Mouse (Mus musculus) CH12.LX (cell line): Measurements from ENCODE around the gene Wdr63. TPM values are rescaled to one million over a fixed set of nuclear protein-coding genes. Genes with fewer than 3 reads are reported as not detected.

Source experiments
- DNase-seq: peaks from one replicate; pipeline ENCODE4 v3.0.0-alpha.2; 2013; ENCODE audit errors: extremely low read depth
- H3K27ac ChIP-seq: 2 replicates; pipeline ENCODE4 v1.5.1; 2012; ENCODE audit warnings: low read depth, mild to moderate bottlenecking, control low read depth, moderate library complexity; ENCODE audit not compliant: insufficient read depth
- H3K27me3 ChIP-seq: replicated peaks from 2 replicates; pipeline ENCODE3; 2012; ENCODE audit warnings: inconsistent platforms
- H3K36me3 ChIP-seq, 2 experiments: replicated peaks in 1 of 2; 2 replicates each; pipeline versions ENCODE3 to v1.6.1; 2012; ENCODE audit warnings: inconsistent platforms in 1 of 2, low read length in 1 of 2, mild to moderate bottlenecking in 1 of 2, mixed read lengths in 1 of 2, moderate library complexity in 1 of 2; ENCODE audit not compliant: control insufficient read depth in 1 of 2, insufficient read depth in 1 of 2
- H3K4me1 ChIP-seq, 2 experiments: 2 replicates each; pipeline ENCODE4 v1.6.1; 2012; ENCODE audit warnings: inconsistent platforms in 1 of 2, moderate library complexity in 1 of 2; ENCODE audit not compliant: insufficient read depth in 2 of 2, control insufficient read depth in 1 of 2
- H3K4me2 ChIP-seq: 2 replicates; pipeline ENCODE4 v1.6.1; 2012; ENCODE audit warnings: low read depth, mild to moderate bottlenecking, control low read depth; ENCODE audit not compliant: poor library complexity, insufficient read depth, severe bottlenecking
- H3K4me3 ChIP-seq, 3 experiments: fragments of 150-350 bp in 1 of 3; sonication (generic) in 1 of 3; replicated peaks in 1 of 3; 2 replicates each; pipeline versions ENCODE3 to v1.5.1; 2011 to 2012; ENCODE audit warnings: low read depth in 2 of 3, low read length in 2 of 3, mild to moderate bottlenecking in 2 of 3, moderate library complexity in 2 of 3, control low read depth in 1 of 3, improper control_type of control experiment in 1 of 3, inconsistent platforms in 1 of 3, mixed read lengths in 1 of 3; ENCODE audit not compliant: poor library complexity in 1 of 3
- H3K79me2 ChIP-seq: replicated peaks from 2 replicates; pipeline ENCODE4 v1.6.1; 2012; ENCODE audit warnings: mild to moderate bottlenecking, moderate library complexity; ENCODE audit not compliant: control insufficient read depth, poor library complexity, insufficient read depth, severe bottlenecking; ENCODE audit errors: extremely low read depth
- H3K9ac ChIP-seq: 2 replicates; pipeline ENCODE4 v1.6.1; 2012; ENCODE audit warnings: low read depth, mild to moderate bottlenecking, control low read depth, moderate library complexity; ENCODE audit not compliant: insufficient read depth
- H3K9me3 ChIP-seq: replicated peaks from 2 replicates; pipeline ENCODE3; 2012; ENCODE audit warnings: low read length, inconsistent platforms, mixed read lengths
- CTCF ChIP-seq, 2 experiments: IDR thresholded peaks in 1 of 2; conservative IDR thresholded peaks in 1 of 2; 2 replicates each; pipeline ENCODE4 v1.5.1; 2011 to 2012; ENCODE audit warnings: low read depth in 2 of 2, low read length in 2 of 2, improper control_type of control experiment in 1 of 2, inconsistent platforms in 1 of 2, mild to moderate bottlenecking in 1 of 2, moderate library complexity in 1 of 2
- ELF1 ChIP-seq: IDR thresholded peaks from 2 replicates; pipeline ENCODE4 v1.6.1; 2014; ENCODE audit warnings: low read depth, mild to moderate bottlenecking, inconsistent platforms, low read length, improper control_type of control experiment
- EP300 ChIP-seq: IDR thresholded peaks from 2 replicates; pipeline ENCODE4 v1.6.1; 2011; ENCODE audit warnings: low read length, improper control_type of control experiment
- ETS1 ChIP-seq: conservative IDR thresholded peaks from 2 replicates; pipeline ENCODE4 v1.6.1; 2012; ENCODE audit warnings: low read depth, mild to moderate bottlenecking, inconsistent platforms, low read length, improper control_type of control experiment, moderate library complexity
- GABPA ChIP-seq: IDR thresholded peaks from 2 replicates; pipeline ENCODE4 v1.6.1; 2012; ENCODE audit warnings: low read depth, low read length, improper control_type of control experiment, inconsistent platforms; ENCODE audit not compliant: insufficient replicate concordance
- HCFC1 ChIP-seq: IDR thresholded peaks from 2 replicates; pipeline ENCODE4 v1.6.1; 2012; ENCODE audit warnings: low read depth, mild to moderate bottlenecking, inconsistent platforms, low read length, improper control_type of control experiment
- IRF4 ChIP-seq: IDR thresholded peaks from 2 replicates; pipeline ENCODE4 v1.6.1; 2014; ENCODE audit warnings: low read depth, mild to moderate bottlenecking, inconsistent platforms, low read length, improper control_type of control experiment
- MAFK ChIP-seq: IDR thresholded peaks from 2 replicates; pipeline ENCODE4 v1.6.1; 2011; ENCODE audit warnings: low read length, improper control_type of control experiment; ENCODE audit not compliant: insufficient replicate concordance
- MAX ChIP-seq: IDR thresholded peaks from 2 replicates; pipeline ENCODE4 v1.6.1; 2011; ENCODE audit warnings: low read length, improper control_type of control experiment
- MAZ ChIP-seq: IDR thresholded peaks from 2 replicates; pipeline ENCODE4 v1.6.1; 2012; ENCODE audit warnings: low read depth, mild to moderate bottlenecking, inconsistent platforms, low read length, improper control_type of control experiment, moderate library complexity
- MYC ChIP-seq: IDR thresholded peaks from 2 replicates; pipeline ENCODE4 v1.6.1; 2011; ENCODE audit warnings: low read depth, mild to moderate bottlenecking, improper control_type of control experiment, low read length
- NELFE ChIP-seq: IDR thresholded peaks from 2 replicates; pipeline ENCODE4 v1.6.1; 2011; ENCODE audit warnings: low read depth, low read length, improper control_type of control experiment
- POLR2AphosphoS2 ChIP-seq: IDR thresholded peaks from 2 replicates; pipeline ENCODE4 v1.6.1; 2011; ENCODE audit warnings: low read depth, low read length, improper control_type of control experiment
- RAD21 ChIP-seq: IDR thresholded peaks from 2 replicates; pipeline ENCODE4 v1.6.1; 2011; ENCODE audit warnings: low read depth, mild to moderate bottlenecking, low read length, improper control_type of control experiment, moderate library complexity
- SIN3A ChIP-seq: IDR thresholded peaks from 2 replicates; pipeline ENCODE4 v1.6.1; 2012; ENCODE audit warnings: low read length, improper control_type of control experiment, inconsistent platforms
- TBP ChIP-seq: conservative IDR thresholded peaks from 2 replicates; pipeline ENCODE4 v1.6.1; 2011; ENCODE audit warnings: low read depth, low read length, improper control_type of control experiment
- TCF12 ChIP-seq: IDR thresholded peaks from 2 replicates; pipeline ENCODE4 v1.6.1; 2014; ENCODE audit warnings: low read depth, mild to moderate bottlenecking, inconsistent platforms, low read length, improper control_type of control experiment
- UBTF ChIP-seq: IDR thresholded peaks from 2 replicates; pipeline ENCODE4 v1.6.1; 2012; ENCODE audit warnings: low read depth, mild to moderate bottlenecking, inconsistent platforms, low read length, improper control_type of control experiment, moderate library complexity
- USF1 ChIP-seq: IDR thresholded peaks from 2 replicates; pipeline ENCODE4 v1.6.1; 2014; ENCODE audit warnings: low read depth, mild to moderate bottlenecking, inconsistent platforms, low read length, improper control_type of control experiment
- USF2 ChIP-seq: conservative IDR thresholded peaks from 2 replicates; pipeline ENCODE4 v1.6.1; 2011; ENCODE audit warnings: low read depth, low read length, improper control_type of control experiment
- ZC3H11A ChIP-seq: IDR thresholded peaks from 2 replicates; pipeline ENCODE4 v1.6.1; 2012; ENCODE audit warnings: low read depth, mild to moderate bottlenecking, inconsistent platforms, low read length, improper control_type of control experiment
- ZKSCAN1 ChIP-seq: IDR thresholded peaks from 2 replicates; pipeline ENCODE4 v1.6.1; 2012; ENCODE audit warnings: low read depth, inconsistent platforms, low read length, improper control_type of control experiment, borderline replicate concordance
- ZMIZ1 ChIP-seq: IDR thresholded peaks from 2 replicates; pipeline ENCODE4 v1.6.1; 2012; ENCODE audit warnings: low read depth, mild to moderate bottlenecking, inconsistent platforms, low read length, improper control_type of control experiment
- dilution Hi-C: fragments of 300-500 bp; cut with MboI; formaldehyde crosslinking; loops from 2 replicates; pipeline ENCODE4 v1.14.3; 2020; ENCODE audit warnings: low sequenced_read_pairs; ENCODE audit not compliant: extremely low pct_unique_long_range_greater_than_20kb, extremely low pct_ligation_motif_present
- in situ Hi-C: fragments of 300-500 bp; cut with MboI; formaldehyde crosslinking; loops from 3 replicates; pipeline ENCODE4 v1.14.3; 2019; ENCODE audit warnings: low sequenced_read_pairs, low pct_ligation_motif_present, low pct_unique_long_range_greater_than_20kb, mixed read lengths
- polyA plus RNA-seq: library from polyadenylated mRNA; unstranded; fragments of >175 nt; gene quantifications from 2 replicates; pipeline ENCODE4 v1.2.1, GENCODE M21; 2012; ENCODE audit warnings: low read depth; ENCODE audit not compliant: insufficient read length
- total RNA-seq, 2 experiments: library from RNA; depleted of rRNA; stranded (reverse); fragments of 300-350 nt in 1 of 2; fragments of >200 nt in 1 of 2; gene quantifications; 2 replicates each; pipeline ENCODE4 v1.2.3; 2012 to 2014

The Wdr63 gene
- total and polyA plus RNA-seq, 3 experiments, result not detected

- TF ChIP-seq ZC3H11A, result no peak
- no peak for TF ChIP-seq UBTF
- TF ChIP-seq ZMIZ1, result no peak
- TF ChIP-seq TCF12, result no peak
- no peak for TF ChIP-seq NELFE
- TF ChIP-seq ETS1, result no peak
- peak; percentile 73 for TF ChIP-seq EP300
- no peak for TF ChIP-seq USF2
- TF ChIP-seq ELF1, result peak; percentile 46; the same call in 1 of the 2 replicates
- no peak for TF ChIP-seq GABPA
- TF ChIP-seq ZKSCAN1, result no peak
- TF ChIP-seq USF1, result no peak
- peak; percentile 54; the same call in 1 of the 2 replicates for TF ChIP-seq IRF4
These were observed 114.3 kb downstream of the Wdr63 start (continued) for GRCm38 (mm10) chr3:145993481-145994201.

- peaks cover 2% of the 10 kb centered on the region for H3K27me3 ChIP-seq
- dilution Hi-C loops, result no loop called here
These were observed 115.1 kb downstream of the Wdr63 start for GRCm38 (mm10) chr3:145992796-145993195.

GRCm38 (mm10) chr3:145991976-145992730 lies 115.8 kb downstream of the Wdr63 start:
- no peak overlapping the region for H3K27ac ChIP-seq
- H3K79me2 ChIP-seq, result no peaks in the 10 kb centered on the region
- in situ Hi-C loops (no loop called here), dilution Hi-C loops (no loop called here)
- H3K4me2 ChIP-seq, result no peak overlapping the region
- TF ChIP-seq ZC3H11A, result no peak
- TF ChIP-seq SIN3A, result no peak
- TF ChIP-seq MYC, result no peak
- no peak for TF ChIP-seq TBP
- no peak for TF ChIP-seq USF2
- TF ChIP-seq CTCF (conservative IDR thresholded peaks at IDR 0.05 in 1 of 2, IDR thresholded peaks at IDR 0.05 in 1 of 2; ENCODE audit: low read depth in 2 of 2, low read length in 2 of 2), result no peak
- TF ChIP-seq ZKSCAN1, result no peak
- no peak for TF ChIP-seq HCFC1
- no peak for TF ChIP-seq GABPA
- TF ChIP-seq POLR2AphosphoS2, result no peak
- no peak for TF ChIP-seq MAZ
- no peak for TF ChIP-seq UBTF
- no peak for TF ChIP-seq RAD21
- no peak for TF ChIP-seq MAX
- no peaks in the 10 kb centered on the region for H3K36me3 ChIP-seq
- H3K9me3 ChIP-seq, result peaks cover 20% of the 10 kb centered on the region
- H3K9ac ChIP-seq, result no peak overlapping the region
- DNase-seq, result no peak
- peaks cover 3 to 19% of the 10 kb centered on the region in 2 experiments; a peak in 3 of 4 replicates for H3K4me1 ChIP-seq
- H3K4me3 ChIP-seq, result no peak overlapping the region
- peaks cover 2% of the 10 kb centered on the region for H3K27me3 ChIP-seq

More at GRCm38 (mm10) chr3:145992796-145993195, 115.1 kb downstream of the Wdr63 start:
- Histone ChIP-seq H3K36me3 (no peaks in the 10 kb centered on the region), H3K27ac (no peak overlapping the region), H3K9me3 (peaks cover 13% of the 10 kb centered on the region), H3K4me1 (peaks cover 3 to 19% of the 10 kb centered on the region in 2 experiments; a peak in 3 of 4 replicates), H3K4me2 (no peak overlapping the region)
- in situ Hi-C loops, result no loop called here
- no peak for DNase-seq
- TF ChIP-seq TBP (no peak), MAFK (no peak), TCF12 (no peak)
- TF ChIP-seq, all 38 proteins: peak for 0
- Histone ChIP-seq H3K9ac (no peak overlapping the region), H3K4me3 (no peak overlapping the region), H3K79me2 (no peaks in the 10 kb centered on the region)
